Mouse (Mus musculus) kidney, embryonic 14.5 days (tissue): ENCODE data around the gene Snrnp70. TPM values are rescaled to one million over a fixed set of nuclear protein-coding genes. Genes with fewer than 3 reads are reported as not detected.

ENCODE experiments used
- ATAC-seq: fragments of 200-750 bp; cut with Nextera tagmentation; 2 replicates; pipeline ENCODE4 v1.8.0; 2017; ENCODE audit warnings: moderate number of reproducible peaks, mild to moderate bottlenecking, moderate TSS enrichment, moderate library complexity; ENCODE audit not compliant: low FRiP score, low TSS enrichment
- H3K27ac ChIP-seq: fragments of 300-500 bp; sonication (generic); 2 replicates; pipeline ENCODE4 v1.5.1; 2014; ENCODE audit warnings: low read depth, mild to moderate bottlenecking, low read length, moderate library complexity, mixed read lengths
- H3K27me3 ChIP-seq: fragments of 300-500 bp; sonication (generic); 2 replicates; pipeline ENCODE4 v1.6.1; 2014; ENCODE audit warnings: mild to moderate bottlenecking, low read length; ENCODE audit not compliant: control insufficient read depth, insufficient read depth
- H3K36me3 ChIP-seq: fragments of 300-500 bp; sonication (generic); 2 replicates; pipeline ENCODE4 v1.6.1; 2014; ENCODE audit warnings: low read length, mixed read lengths; ENCODE audit not compliant: control insufficient read depth, insufficient read depth
- H3K4me1 ChIP-seq: fragments of 300-500 bp; sonication (generic); 2 replicates; pipeline ENCODE4 v1.6.1; 2014; ENCODE audit warnings: low read length, mixed read lengths; ENCODE audit not compliant: control insufficient read depth, insufficient read depth
- H3K4me2 ChIP-seq: fragments of 300-500 bp; sonication (generic); replicated peaks from 2 replicates; pipeline ENCODE4 v1.6.1; 2014; ENCODE audit warnings: low read depth, mild to moderate bottlenecking, low read length
- H3K4me3 ChIP-seq: fragments of 300-500 bp; sonication (generic); 2 replicates; pipeline ENCODE4 v1.5.1; 2014; ENCODE audit warnings: mild to moderate bottlenecking, low read length
- H3K9ac ChIP-seq: fragments of 300-500 bp; sonication (generic); 2 replicates; pipeline ENCODE4 v1.6.1; 2014; ENCODE audit warnings: low read depth, mild to moderate bottlenecking, low read length, moderate library complexity
- H3K9me3 ChIP-seq: fragments of 300-500 bp; sonication (generic); 2 replicates; pipeline ENCODE4 v1.6.1; 2016; ENCODE audit warnings: low read length; ENCODE audit not compliant: control insufficient read depth
- WGBS: fragments of 180-500 bp; shearing (Covaris S2); extraction: QIAGEN DNeasy Blood & Tissue Kit; methylation state at CpG from one replicate; pipeline ENCODE4 v1.1.7; 2014; 5-methylcytosine and 5-hydroxymethylcytosine counted together
- polyA plus RNA-seq: library from polyadenylated mRNA; unstranded; fragments of >200 nt; fragmentation: Nextera tagmentation; extraction: Ambion mirVana; gene quantifications from 2 replicates; pipeline ENCODE4 v1.2.1, GENCODE M21; 2014

Gene Snrnp70
- polyA plus RNA-seq, 1 experiment from 2014 or later, result 100 TPM

- peaks cover 21% of the 10 kb centered on the region for H3K4me1 ChIP-seq
- peak within 1 kb of the TSS; percentile 93 for H3K4me2 ChIP-seq
- ATAC-seq, result peak; percentile 47
- peak within 1 kb of the TSS; percentile 58 for H3K9ac ChIP-seq
- H3K27ac ChIP-seq, result no peak within 1 kb of the TSS; the same call in 1 of the 2 replicates
- peaks cover 86% of the 10 kb centered on the region for H3K27me3 ChIP-seq
- 2% methylated on average over 44 of the region's 45 CpGs for WGBS
- H3K36me3 ChIP-seq, result no peaks in the 10 kb centered on the region
- H3K9me3 ChIP-seq, result no peaks in the 10 kb centered on the region
- peak within 1 kb of the TSS; percentile 55 for H3K4me3 ChIP-seq
These were observed 17.7 kb upstream of the Snrnp70 start, which contains the start of gene Ntf5 for GRCm38 (mm10) chr7:45413113-45413863. Ntf5 (plus strand) TSS chr7:45413695.

GRCm38 (mm10) chr7:45412421-45412820, 16.9 kb upstream of the Snrnp70 start:
- no peak for ATAC-seq
- WGBS, result 86% methylated on average over 2 of the region's 2 CpGs
- no peak overlapping the region for H3K9ac ChIP-seq
- no peaks in the 10 kb centered on the region for H3K36me3 ChIP-seq
- H3K4me2 ChIP-seq, result no peak overlapping the region
- H3K9me3 ChIP-seq, result no peaks in the 10 kb centered on the region
- peaks cover 13% of the 10 kb centered on the region; the same call in 1 of the 2 replicates for H3K4me1 ChIP-seq
- no peak overlapping the region for H3K27ac ChIP-seq
- H3K4me3 ChIP-seq, result no peak overlapping the region
- peaks cover 91% of the 10 kb centered on the region for H3K27me3 ChIP-seq

- ATAC-seq, result no peak
- Histone ChIP-seq H3K27me3 (peaks cover 87% of the 10 kb centered on the region), H3K9me3 (no peaks in the 10 kb centered on the region), H3K27ac (no peak overlapping the region), H3K4me3 (no peak overlapping the region), H3K9ac (no peak overlapping the region), H3K4me1 (peaks cover 15% of the 10 kb centered on the region; the same call in 1 of the 2 replicates), H3K36me3 (no peaks in the 10 kb centered on the region), H3K4me2 (no peak overlapping the region)
- 87% methylated on average over 8 of the region's 8 CpGs for WGBS
These were observed 14.1 kb upstream of the Snrnp70 start for GRCm38 (mm10) chr7:45409497-45410163.

GRCm38 (mm10) chr7:45408949-45409348, 13.4 kb upstream of the Snrnp70 start:
- H3K27ac ChIP-seq, result no peak overlapping the region
- H3K36me3 ChIP-seq, result no peaks in the 10 kb centered on the region
- no peak overlapping the region for H3K9ac ChIP-seq
- H3K27me3 ChIP-seq, result peaks cover 80% of the 10 kb centered on the region
- no peaks in the 10 kb centered on the region for H3K9me3 ChIP-seq
- H3K4me1 ChIP-seq, result peaks cover 11% of the 10 kb centered on the region; the same call in 1 of the 2 replicates
- no peak overlapping the region for H3K4me3 ChIP-seq
- 87% methylated on average over 17 of the region's 17 CpGs for WGBS
- H3K4me2 ChIP-seq, result no peak overlapping the region
- no peak for ATAC-seq

GRCm38 (mm10) chr7:45408351-45408750, 12.8 kb upstream of the Snrnp70 start:
- H3K27ac ChIP-seq, result no peak overlapping the region
- peaks cover 76% of the 10 kb centered on the region for H3K27me3 ChIP-seq
- ATAC-seq, result no peak
- H3K9ac ChIP-seq, result no peak overlapping the region
- H3K9me3 ChIP-seq, result no peaks in the 10 kb centered on the region
- peaks cover 11% of the 10 kb centered on the region; the same call in 1 of the 2 replicates for H3K4me1 ChIP-seq
- H3K4me3 ChIP-seq, result no peak overlapping the region
- 70% methylated on average over 7 of the region's 7 CpGs for WGBS
- no peak overlapping the region for H3K4me2 ChIP-seq
- no peaks in the 10 kb centered on the region for H3K36me3 ChIP-seq

GRCm38 (mm10) chr7:45407836-45408235, 12.3 kb upstream of the Snrnp70 start:
- no peaks in the 10 kb centered on the region for H3K36me3 ChIP-seq
- no peak for ATAC-seq
- H3K4me3 ChIP-seq, result no peak overlapping the region
- H3K4me1 ChIP-seq, result peaks cover 8% of the 10 kb centered on the region; the same call in 1 of the 2 replicates
- H3K27ac ChIP-seq, result no peak overlapping the region
- 77% methylated on average over 10 of the region's 10 CpGs for WGBS
- no peak overlapping the region for H3K4me2 ChIP-seq
- no peaks in the 10 kb centered on the region for H3K9me3 ChIP-seq
- H3K27me3 ChIP-seq, result peaks cover 71% of the 10 kb centered on the region
- no peak overlapping the region for H3K9ac ChIP-seq

- ATAC-seq, result no peak
- peak overlapping the region; percentile 34 for H3K9ac ChIP-seq
- H3K9me3 ChIP-seq, result no peaks in the 10 kb centered on the region
- H3K27me3 ChIP-seq, result peaks cover 61% of the 10 kb centered on the region
- 1% methylated on average over 113 of the region's 114 CpGs for WGBS
- no peaks in the 10 kb centered on the region for H3K36me3 ChIP-seq
- no peak overlapping the region for H3K27ac ChIP-seq
- H3K4me3 ChIP-seq, result peak overlapping the region; percentile 40
- H3K4me2 ChIP-seq, result peak overlapping the region; percentile 52
- peaks cover 8% of the 10 kb centered on the region; the same call in 1 of the 2 replicates for H3K4me1 ChIP-seq
These were observed 10.9 kb upstream of the Snrnp70 start for GRCm38 (mm10) chr7:45406157-45407156.
